Mouse (Mus musculus) myocyte (in vitro differentiated cells): Measurements from ENCODE around the gene Wnt3. TPM values are rescaled to one million over a fixed set of nuclear protein-coding genes. Genes with fewer than 3 reads are reported as not detected.

Experiments used
- H3K27me3 ChIP-seq: one replicate; pipeline ENCODE4 v1.6.1; 2011; ENCODE audit not compliant: control insufficient read depth, insufficient read depth, insufficient read length
- H3K36me3 ChIP-seq: one replicate; pipeline ENCODE4 v1.6.1; 2011; ENCODE audit not compliant: control insufficient read depth, insufficient read depth
- H3K4me2 ChIP-seq: one replicate; pipeline ENCODE4 v1.6.1; 2011; ENCODE audit warnings: low read depth, control low read depth
- H3K4me3 ChIP-seq: one replicate; pipeline ENCODE4 v1.5.1; 2011; ENCODE audit warnings: mild to moderate bottlenecking, control low read depth, moderate library complexity
- H3K79me2 ChIP-seq: one replicate; pipeline ENCODE4 v1.6.1; 2011; ENCODE audit not compliant: control insufficient read depth, insufficient read depth
- H3ac ChIP-seq: one replicate; pipeline ENCODE4 v1.6.1; 2011; ENCODE audit not compliant: control insufficient read depth, insufficient read length
- CEBPB ChIP-seq: IDR thresholded peaks from 2 replicates; pipeline ENCODE4 v1.6.1; 2011; ENCODE audit warnings: mild to moderate bottlenecking, moderate library complexity; ENCODE audit not compliant: poor library complexity, insufficient read depth, severe bottlenecking
- E2F4 ChIP-seq: IDR thresholded peaks from one replicate; pipeline ENCODE4 v1.6.1; 2011; ENCODE audit warnings: mild to moderate bottlenecking, control low read depth, moderate library complexity; ENCODE audit not compliant: insufficient read depth
- MAX ChIP-seq: IDR thresholded peaks from one replicate; pipeline ENCODE4 v1.6.1; 2011; ENCODE audit warnings: low read depth, mild to moderate bottlenecking, control low read depth
- MYOD1 ChIP-seq, 3 experiments: IDR thresholded peaks; one replicate each; pipeline ENCODE4 v1.6.1; 2011; ENCODE audit warnings: control low read depth in 2 of 3, low read depth in 2 of 3, mild to moderate bottlenecking in 2 of 3, moderate library complexity in 1 of 3; ENCODE audit not compliant: insufficient read length in 2 of 3, control insufficient read depth in 1 of 3
- MYOG ChIP-seq, 3 experiments: IDR thresholded peaks; one replicate each; pipeline ENCODE4 v1.6.1; 2011; ENCODE audit warnings: control low read depth in 2 of 3, low read depth in 2 of 3, mild to moderate bottlenecking in 2 of 3; ENCODE audit not compliant: insufficient read length in 2 of 3, control insufficient read depth in 1 of 3, insufficient read depth in 1 of 3
- POLR2A ChIP-seq: IDR thresholded peaks from one replicate; pipeline ENCODE4 v1.6.1; 2011; ENCODE audit warnings: low read depth, mild to moderate bottlenecking, control low read depth, moderate library complexity; ENCODE audit not compliant: insufficient read length
- POLR2AphosphoS2 ChIP-seq: IDR thresholded peaks from one replicate; pipeline ENCODE4 v1.6.1; 2011; ENCODE audit warnings: low read depth, control low read depth; ENCODE audit not compliant: insufficient read length
- REST ChIP-seq: IDR thresholded peaks from one replicate; pipeline ENCODE4 v1.6.1; 2011; ENCODE audit warnings: mild to moderate bottlenecking, control low read depth, moderate library complexity; ENCODE audit not compliant: insufficient read depth, insufficient read length
- SRF ChIP-seq: IDR thresholded peaks from one replicate; pipeline ENCODE4 v1.6.1; 2011; ENCODE audit warnings: low read depth; ENCODE audit not compliant: control insufficient read depth, insufficient read length
- TCF12 ChIP-seq: IDR thresholded peaks from one replicate; pipeline ENCODE4 v1.6.1; 2011; ENCODE audit warnings: mild to moderate bottlenecking, control low read depth; ENCODE audit not compliant: poor library complexity, insufficient read depth, severe bottlenecking
- TCF3 ChIP-seq: IDR thresholded peaks from one replicate; pipeline ENCODE4 v1.6.1; 2011; ENCODE audit warnings: low read depth, control low read depth; ENCODE audit not compliant: insufficient read length
- USF1 ChIP-seq: IDR thresholded peaks from one replicate; pipeline ENCODE4 v1.6.1; 2011; ENCODE audit warnings: low read depth, mild to moderate bottlenecking, control low read depth, moderate library complexity
- polyA plus RNA-seq: library from polyadenylated mRNA; unstranded; fragments of >200 nt; fragmentation: generic; extraction: Trizol; gene quantifications from one replicate; pipeline ENCODE4 v1.2.1, GENCODE M21; 2012; ENCODE audit warnings: missing spikeins

The Wnt3 gene
- polyA plus RNA-seq, 1 experiment: 0.04 TPM

DNA sequence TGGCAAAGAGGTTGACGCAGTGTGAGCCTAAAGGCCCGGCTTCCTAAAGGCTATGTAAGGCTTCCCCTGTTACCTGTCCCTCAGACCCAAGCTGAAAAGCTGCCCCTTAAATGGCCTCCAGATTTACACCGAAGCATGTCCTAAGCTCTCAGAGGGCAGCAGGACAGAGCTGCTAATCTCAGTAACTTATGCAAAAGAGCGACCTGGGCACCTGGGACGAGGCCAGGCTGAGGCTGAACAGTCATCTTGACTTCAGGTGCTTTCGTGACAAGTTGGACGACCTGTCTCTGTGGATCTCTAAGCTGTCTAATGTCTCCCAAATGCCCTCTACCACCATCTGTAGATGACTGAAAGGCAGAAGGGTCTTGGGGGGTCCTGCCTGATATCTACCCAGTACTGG lies 41.6 kb upstream of the Wnt3 start:
- TF ChIP-seq TCF12: no peak
- TF ChIP-seq TCF3: no peak
- TF ChIP-seq CEBPB: no peak
- no peak for TF ChIP-seq POLR2AphosphoS2
- no peak for TF ChIP-seq POLR2A
- TF ChIP-seq SRF: no peak
- TF ChIP-seq MYOG (IDR thresholded peaks at IDR 0.05; ENCODE audit: control insufficient read depth in 1 of 3, insufficient read depth in 1 of 3, insufficient read length in 2 of 3, low read depth in 2 of 3): no peak
- TF ChIP-seq USF1: no peak
- no peak for TF ChIP-seq MAX
- no peak for TF ChIP-seq MYOD1 (IDR thresholded peaks at IDR 0.05; ENCODE audit: control insufficient read depth in 1 of 3, insufficient read length in 2 of 3, low read depth in 2 of 3)
- TF ChIP-seq REST: no peak
- no peaks in the 10 kb centered on the region for H3K79me2 ChIP-seq
- no peak overlapping the region for H3ac ChIP-seq
- H3K36me3 ChIP-seq: no peaks in the 10 kb centered on the region
- H3K4me3 ChIP-seq: no peak overlapping the region
- H3K27me3 ChIP-seq: peaks cover 61% of the 10 kb centered on the region
- H3K4me2 ChIP-seq: no peak overlapping the region

DNA sequence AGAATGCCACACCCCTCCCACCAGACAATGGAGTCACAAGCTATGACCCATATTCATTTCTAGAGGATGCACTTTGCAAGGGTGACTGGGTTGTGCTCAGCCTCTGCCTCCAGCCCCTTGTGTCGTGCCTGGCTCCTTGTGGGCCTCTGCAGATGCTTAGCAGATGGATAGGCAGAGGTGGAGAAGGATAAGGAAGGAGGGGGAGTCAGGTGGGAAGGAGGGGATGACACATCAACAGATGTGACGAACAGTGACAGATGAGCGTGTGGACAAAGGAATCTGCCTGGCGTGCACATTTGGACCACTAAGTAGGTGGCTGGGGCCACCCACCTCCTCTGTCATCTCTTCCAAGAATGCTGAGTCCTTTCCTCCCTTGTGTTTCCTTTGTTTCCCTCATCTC lies 40.9 kb upstream of the Wnt3 start:
- Histone ChIP-seq H3K79me2 (no peaks in the 10 kb centered on the region), H3K4me2 (no peak overlapping the region), H3K36me3 (no peaks in the 10 kb centered on the region), H3K27me3 (peaks cover 69% of the 10 kb centered on the region), H3ac (no peak overlapping the region), H3K4me3 (no peak overlapping the region)
- TF ChIP-seq CEBPB (no peak), POLR2AphosphoS2 (no peak), SRF (no peak), MYOG (IDR thresholded peaks at IDR 0.05; ENCODE audit: control insufficient read depth in 1 of 3, insufficient read depth in 1 of 3, insufficient read length in 2 of 3, low read depth in 2 of 3) (no peak), TCF12 (no peak), MYOD1 (IDR thresholded peaks at IDR 0.05; ENCODE audit: control insufficient read depth in 1 of 3, insufficient read length in 2 of 3, low read depth in 2 of 3) (no peak), MAX (no peak), TCF3 (no peak), POLR2A (no peak), E2F4 (no peak), REST (no peak), USF1 (no peak)

DNA sequence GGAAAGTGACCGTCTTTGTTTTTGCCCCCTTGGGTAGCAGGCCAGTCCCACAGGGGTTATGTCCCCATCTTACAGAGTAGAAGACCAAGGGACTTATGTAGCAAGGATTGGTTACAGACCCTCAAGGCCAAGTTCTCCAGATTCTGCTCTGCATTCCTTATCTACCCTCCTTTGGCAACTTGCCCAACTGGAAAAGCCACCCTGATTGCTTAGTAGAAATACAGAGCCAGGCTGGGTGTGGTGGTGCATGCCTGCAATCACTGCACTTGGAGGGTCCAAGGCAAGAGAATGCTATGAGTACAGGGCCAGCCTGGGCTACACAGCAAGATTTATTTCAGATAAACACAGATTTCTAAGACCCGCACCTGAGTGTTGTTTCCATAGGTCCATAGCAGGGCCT lies 40.0 kb upstream of the Wnt3 start:
- no peak overlapping the region for H3K4me3 ChIP-seq
- no peaks in the 10 kb centered on the region for H3K79me2 ChIP-seq
- H3K36me3 ChIP-seq: no peaks in the 10 kb centered on the region
- TF ChIP-seq MAX: no peak
- H3K4me2 ChIP-seq: no peak overlapping the region
- H3ac ChIP-seq: no peak overlapping the region
- H3K27me3 ChIP-seq: peaks cover 75% of the 10 kb centered on the region

DNA sequence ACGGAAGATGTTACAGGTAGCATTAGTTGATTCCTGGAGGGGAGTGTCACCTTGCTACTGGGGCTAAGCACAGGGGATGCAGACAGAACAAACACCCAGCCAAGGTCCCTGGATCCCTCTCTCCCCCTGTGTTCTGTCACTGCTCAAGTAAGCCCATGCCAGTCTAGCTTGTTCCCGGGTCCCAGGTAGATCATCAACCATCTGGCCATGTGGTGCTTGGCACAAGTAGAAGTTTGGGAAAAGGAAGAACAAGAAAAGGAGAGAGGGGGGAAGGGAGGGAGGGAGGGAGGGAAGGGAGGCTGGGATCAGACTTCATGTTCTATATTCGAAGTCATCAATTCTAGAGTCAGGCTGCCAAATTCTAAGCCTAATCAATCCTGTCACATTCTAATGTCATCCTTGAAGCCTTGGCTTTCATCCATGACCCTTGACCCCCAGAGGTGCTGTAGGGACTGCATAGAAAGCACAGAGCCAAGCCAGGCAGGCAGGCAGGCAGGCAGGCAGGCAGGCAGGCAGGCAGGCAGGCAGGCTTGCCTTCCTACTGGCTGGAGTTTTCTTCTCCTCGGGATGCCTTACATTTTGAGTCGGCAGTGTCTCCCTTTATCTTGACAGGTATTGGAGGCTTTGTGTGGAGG lies 39.4 kb upstream of the Wnt3 start:
- Histone ChIP-seq H3K79me2 (no peaks in the 10 kb centered on the region), H3K36me3 (no peaks in the 10 kb centered on the region), H3K4me2 (no peak overlapping the region), H3ac (no peak overlapping the region), H3K27me3 (peaks cover 75% of the 10 kb centered on the region), H3K4me3 (no peak overlapping the region)
- TF ChIP-seq POLR2A: no peak
- no peak for TF ChIP-seq MYOG (IDR thresholded peaks at IDR 0.05; ENCODE audit: control insufficient read depth in 1 of 3, insufficient read depth in 1 of 3, insufficient read length in 2 of 3, low read depth in 2 of 3)
- no peak for TF ChIP-seq E2F4
- no peak for TF ChIP-seq MYOD1 (IDR thresholded peaks at IDR 0.05; ENCODE audit: control insufficient read depth in 1 of 3, insufficient read length in 2 of 3, low read depth in 2 of 3)
- TF ChIP-seq SRF: no peak
- no peak for TF ChIP-seq CEBPB
- no peak for TF ChIP-seq USF1
- no peak for TF ChIP-seq POLR2AphosphoS2
- TF ChIP-seq REST: no peak

DNA sequence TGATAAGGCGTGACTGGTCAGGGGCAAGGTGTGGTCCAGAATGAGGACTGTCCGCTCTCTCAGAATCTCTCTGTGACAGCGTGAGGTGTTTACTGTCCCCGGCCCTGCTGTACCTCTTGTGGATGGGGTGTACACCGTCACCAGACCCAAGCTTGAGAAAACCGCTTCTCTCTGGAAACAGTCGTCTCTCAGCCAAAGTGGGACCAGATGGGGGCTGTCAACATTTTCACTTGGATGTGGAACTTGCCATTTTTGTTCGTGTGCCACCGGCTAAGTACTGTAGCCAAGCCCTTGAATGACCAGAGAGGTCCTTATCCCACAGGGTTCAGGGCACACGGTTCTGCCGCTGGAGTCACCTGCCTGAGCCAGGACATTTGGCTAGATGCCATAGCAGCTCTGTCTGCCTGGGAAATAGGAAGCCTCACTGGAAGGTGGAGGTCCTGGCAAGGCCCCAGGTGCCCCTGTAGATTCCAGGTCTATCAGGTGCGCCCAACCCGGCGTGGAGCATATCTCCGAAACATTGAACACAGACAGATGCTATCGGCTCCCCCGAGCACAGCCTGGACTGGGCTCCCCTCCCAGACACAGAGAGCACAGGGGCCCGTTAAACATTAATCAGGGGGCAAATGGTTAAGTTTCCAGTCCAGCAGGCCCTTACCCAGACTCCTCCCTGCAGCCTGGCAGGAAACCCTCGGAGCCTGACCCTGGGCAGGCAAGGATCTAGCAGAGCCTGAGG lies 38.7 kb upstream of the Wnt3 start:
- H3K27me3 ChIP-seq: peaks cover 80% of the 10 kb centered on the region
- no peaks in the 10 kb centered on the region for H3K36me3 ChIP-seq
- H3K4me3 ChIP-seq: no peak overlapping the region
- TF ChIP-seq REST: no peak
- no peak for TF ChIP-seq E2F4
- no peak for TF ChIP-seq SRF
- TF ChIP-seq USF1: no peak
- no peak for TF ChIP-seq POLR2A
- no peak for TF ChIP-seq MAX
- TF ChIP-seq MYOD1 (IDR thresholded peaks at IDR 0.05; ENCODE audit: control insufficient read depth in 1 of 3, insufficient read length in 2 of 3, low read depth in 2 of 3): no peak
- no peak for TF ChIP-seq TCF12
- no peak for TF ChIP-seq TCF3
- no peak for TF ChIP-seq MYOG (IDR thresholded peaks at IDR 0.05; ENCODE audit: control insufficient read depth in 1 of 3, insufficient read depth in 1 of 3, insufficient read length in 2 of 3, low read depth in 2 of 3)
- no peak for TF ChIP-seq CEBPB
- TF ChIP-seq POLR2AphosphoS2: no peak
- H3K4me2 ChIP-seq: no peak overlapping the region
- no peaks in the 10 kb centered on the region for H3K79me2 ChIP-seq
- H3ac ChIP-seq: no peak overlapping the region
